In the genomic region with DNA sequence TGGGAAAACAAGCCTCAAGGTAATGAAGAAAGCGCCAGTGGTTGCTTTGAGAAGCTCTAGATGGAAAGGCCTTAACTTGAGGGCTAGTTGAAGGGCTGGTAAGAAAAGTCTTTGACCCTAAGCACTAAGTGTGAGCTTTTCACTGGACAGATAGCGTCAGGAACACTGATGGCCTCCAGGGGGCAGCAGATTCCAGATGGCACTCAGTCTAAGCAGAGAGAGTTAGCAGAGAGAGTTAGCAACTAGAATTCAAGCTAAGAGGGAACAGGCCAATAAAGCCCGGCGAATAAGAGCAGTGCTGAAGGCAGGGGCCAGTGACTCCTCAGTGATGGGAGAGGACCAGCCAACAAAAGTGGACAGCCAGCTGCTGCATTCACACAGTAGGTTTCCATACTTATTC, we compare ENCODE assay signal across 9 mouse cellular contexts.
DNase-seq lines count a peak whose midpoint lies in the region; ATAC-seq and TF ChIP-seq lines count a peak whose summit lies in the region.
"Had no signal": no experiment of that assay in that cellular context is flagged by ENCODE, and none has a peak within 500 bp of the region (broad histone marks: within the 10 kb centered on the region; RNA-seq: fewer than 3 reads in every experiment).

No protein-coding gene starts in this region.

- WGBS in heart, embryonic 15.5 days = 17% methylated on average over 4 of the region's 4 CpGs
- 24% methylated on average over 4 of the region's 4 CpGs for WGBS in liver, adult 2 months
- WGBS in stomach, embryonic 14.5 days = 25% methylated on average over 4 of the region's 4 CpGs

- no peaks in the 10 kb centered on the region for H3K79me2 ChIP-seq in liver, adult 2 months (ENCODE audit: control insufficient read depth, insufficient read depth, low read length)

- TF ChIP-seq CTCF in brain, embryonic 14.5 days (IDR thresholded peaks at IDR 0.05; ENCODE audit: borderline replicate concordance, extremely low read depth, insufficient read depth, insufficient read length) = peak; percentile 86; the same call in 1 of the 2 replicates
- peak; percentile 77 for TF ChIP-seq CTCF in liver, adult 2 months (IDR thresholded peaks at IDR 0.05; ENCODE audit: low read depth, low read length)

- H3K36me3 ChIP-seq in heart, embryonic 15.5 days = peaks cover 4% of the 10 kb centered on the region
- H3K36me3 ChIP-seq in liver, adult 2 months (ENCODE audit: control insufficient read depth, insufficient read depth, low read length) = peaks cover 27% of the 10 kb centered on the region
- H3K36me3 ChIP-seq in stomach, embryonic 14.5 days (ENCODE audit: control insufficient read depth, insufficient read depth, low read length) = peaks cover 30% of the 10 kb centered on the region

- ATAC-seq in CD4-positive, CD25-positive, alpha-beta regulatory T cell, adult 4 months = peak; percentile 95
- peak; percentile 77; the same call in 1 of the 2 replicates for ATAC-seq in heart, embryonic 15.5 days (replicated peaks; ENCODE audit: insufficient number of reproducible peaks, insufficient read depth, low FRiP score, low read depth)
- ATAC-seq in stomach, embryonic 14.5 days (ENCODE audit: insufficient number of reproducible peaks, insufficient read depth, low FRiP score, low read depth) = peak; percentile 74; the same call in 1 of the 2 replicates

- H3K27me3 ChIP-seq in heart, embryonic 15.5 days = no peaks in the 10 kb centered on the region
- no peaks in the 10 kb centered on the region for H3K27me3 ChIP-seq in liver, adult 2 months (ENCODE audit: control insufficient read depth, insufficient read depth, low read length)
- no peaks in the 10 kb centered on the region for H3K27me3 ChIP-seq in stomach, embryonic 14.5 days (ENCODE audit: control insufficient read depth, insufficient read depth, low read length)

- H3K4me3 ChIP-seq in heart, embryonic 15.5 days = no peak overlapping the region
- no peak overlapping the region for H3K4me3 ChIP-seq in liver, adult 2 months (ENCODE audit: insufficient read depth, low read depth, low read length)
- no peak overlapping the region for H3K4me3 ChIP-seq in stomach, embryonic 14.5 days (ENCODE audit: low read depth, low read length)
- H3K4me3 ChIP-seq: erythroblast, embryonic 14.5 days had no signal

- TF ChIP-seq POLR2A in brain, embryonic 14.5 days (IDR thresholded peaks at IDR 0.05; ENCODE audit: borderline replicate concordance, extremely low read depth, insufficient read depth, insufficient read length, poor library complexity, severe bottlenecking) = no peak
- no peak for TF ChIP-seq POLR2A in liver, adult 2 months (IDR thresholded peaks at IDR 0.05; ENCODE audit: extremely low read depth, insufficient read depth, low read length)

- DNase-seq in brain, embryonic 14.5 days (ENCODE audit: low read depth) = peak; percentile 87
- DNase-seq in fibroblast of lung, adult 2 months (ENCODE audit: low read depth) = peak; percentile 51
- peak; percentile 91 for DNase-seq in kidney, postnatal 10 days
- peak; percentile 59 for DNase-seq in liver, adult 2 months (ENCODE audit: extremely low read depth, low read depth, low spot score)
- DNase-seq in naive thymus-derived CD4-positive, alpha-beta T cell, adult 2 months (ENCODE audit: low read depth) = peak; percentile 80

- no peaks in the 10 kb centered on the region for H3K4me1 ChIP-seq in heart, embryonic 15.5 days (replicated peaks)
- H3K4me1 ChIP-seq in liver, adult 2 months (ENCODE audit: control insufficient read depth, insufficient read depth, low read length) = no peaks in the 10 kb centered on the region
- no peaks in the 10 kb centered on the region for H3K4me1 ChIP-seq in stomach, embryonic 14.5 days (ENCODE audit: control insufficient read depth, insufficient read depth, low read length)

- H3K4me2 ChIP-seq in heart, embryonic 15.5 days = no peak overlapping the region
- no peak overlapping the region for H3K4me2 ChIP-seq in stomach, embryonic 14.5 days (replicated peaks; ENCODE audit: low read depth, low read length)

- H3K27ac ChIP-seq in heart, embryonic 15.5 days = no peak overlapping the region
- H3K27ac ChIP-seq in liver, adult 2 months (replicated peaks; ENCODE audit: insufficient read depth, low read depth, low read length) = no peak overlapping the region
- H3K27ac ChIP-seq in stomach, embryonic 14.5 days (ENCODE audit: low read length) = no peak overlapping the region

- H3K9me3 ChIP-seq in heart, embryonic 15.5 days (replicated peaks) = no peaks in the 10 kb centered on the region
- H3K9me3 ChIP-seq in stomach, embryonic 14.5 days (ENCODE audit: control insufficient read depth, low read depth, low read length) = no peaks in the 10 kb centered on the region

- H3K9ac ChIP-seq in heart, embryonic 15.5 days = no peak overlapping the region
- H3K9ac ChIP-seq in liver, adult 2 months (ENCODE audit: low read depth, low read length) = no peak overlapping the region
- H3K9ac ChIP-seq in stomach, embryonic 14.5 days (replicated peaks; ENCODE audit: low read depth, low read length) = no peak overlapping the region
